Mouse (Mus musculus): Measurements from ENCODE around the gene Bean1. TPM values are rescaled to one million over a fixed set of nuclear protein-coding genes. Genes with fewer than 3 reads are reported as not detected.
A peak's percentile ranks its signal among the peaks of the same experiment; 100 is the strongest.

Gene Bean1
- polyA plus RNA-seq, 1 experiment from 2014 or later = not detected

DNA sequence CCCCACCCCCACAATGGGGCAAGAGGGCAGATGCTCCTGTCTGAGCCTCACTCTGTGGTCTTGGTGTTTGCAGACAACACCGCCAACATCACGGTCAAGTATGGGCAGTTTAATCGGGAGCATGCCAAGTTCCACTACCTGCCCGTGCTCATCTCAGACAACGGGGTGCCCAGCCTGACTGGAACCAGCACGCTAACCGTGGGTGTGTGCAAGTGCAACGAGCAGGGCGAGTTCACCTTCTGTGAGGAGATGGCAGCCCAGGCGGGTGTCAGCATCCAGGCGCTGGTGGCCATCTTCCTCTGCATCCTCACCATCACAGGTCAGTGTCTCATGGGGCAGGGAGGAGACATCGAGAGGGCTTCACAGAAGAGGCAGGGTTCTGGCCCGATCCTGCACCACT is 29.6 kb upstream of the Bean1 start:
- no peak for ATAC-seq
- in situ Hi-C loops (cut with MboI; ENCODE audit: low pct_unique_long_range_greater_than_20kb) = loop anchor here (10.0 to 25.0 kb wide), 2 partner anchors 204 to 422 kb away; no protein-coding TSS in a partner anchor
- POLR2A ChIA-PET = no interaction called here
- DNase-seq (ENCODE audit: low read depth, low spot score) = no peak
- H3K27me3 ChIP-seq = no peaks in the 10 kb centered on the region
- TF ChIP-seq CTCF (IDR thresholded peaks at IDR 0.05) = no peak
- CTCF ChIA-PET = no interaction called here

DNA sequence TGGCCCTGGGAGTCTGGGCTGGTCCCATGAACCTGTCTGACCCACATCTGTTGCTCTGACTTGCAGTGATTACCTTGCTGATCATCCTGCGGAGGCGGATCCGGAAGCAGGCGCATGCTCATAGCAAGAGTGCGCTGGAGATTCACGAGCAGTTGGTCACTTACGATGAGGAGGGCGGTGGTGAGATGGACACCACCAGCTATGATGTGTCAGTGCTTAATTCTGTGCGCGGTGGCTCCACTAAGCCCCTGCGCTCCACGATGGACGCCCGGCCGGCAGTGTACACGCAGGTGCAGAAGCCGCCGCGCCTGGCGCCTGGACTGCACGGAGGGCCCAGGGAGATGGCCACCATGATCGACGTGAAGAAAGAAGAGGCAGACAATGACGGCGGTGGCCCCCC is 27.8 kb upstream of the Bean1 start:
- DNase-seq (ENCODE audit: low read depth, low spot score) (no peak), ATAC-seq (no peak)
- in situ Hi-C loops (cut with MboI; ENCODE audit: low pct_unique_long_range_greater_than_20kb) = loop anchor here (10.0 to 25.0 kb wide), 2 partner anchors 202 to 420 kb away; no protein-coding TSS in a partner anchor
- POLR2A ChIA-PET = no interaction called here
- CTCF ChIA-PET = no interaction called here
- no peak for TF ChIP-seq CTCF (IDR thresholded peaks at IDR 0.05)
- H3K27me3 ChIP-seq = no peaks in the 10 kb centered on the region

DNA sequence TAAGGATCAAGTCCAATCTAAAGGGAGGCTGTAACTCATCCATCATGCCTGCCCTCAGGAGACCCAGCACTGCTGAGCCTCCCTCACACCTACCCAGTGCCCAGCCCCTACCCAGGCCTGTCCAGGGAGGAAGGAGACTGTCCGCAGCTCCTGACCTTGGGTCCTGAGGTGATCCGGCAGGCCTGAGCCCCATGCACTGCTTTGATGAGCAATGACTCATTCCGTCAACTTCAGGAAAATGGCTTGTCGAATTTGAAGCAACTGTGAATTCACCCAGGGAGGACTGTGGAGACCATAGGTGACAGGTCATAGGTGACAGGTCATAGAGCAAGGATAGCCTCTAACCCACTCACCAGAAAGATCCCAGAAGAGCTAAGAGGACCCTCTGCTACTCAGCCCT is 26.9 kb upstream of the Bean1 start:
- ATAC-seq (no peak), DNase-seq (ENCODE audit: low read depth, low spot score) (no peak)
- in situ Hi-C loops (cut with MboI; ENCODE audit: low pct_unique_long_range_greater_than_20kb) = loop anchor here (10.0 to 25.0 kb wide), 2 partner anchors 201 to 419 kb away; no protein-coding TSS in a partner anchor
- ChIA-PET CTCF (no interaction called here), POLR2A (no interaction called here)
- no peak for TF ChIP-seq CTCF (IDR thresholded peaks at IDR 0.05)
- no peaks in the 10 kb centered on the region for H3K27me3 ChIP-seq

DNA sequence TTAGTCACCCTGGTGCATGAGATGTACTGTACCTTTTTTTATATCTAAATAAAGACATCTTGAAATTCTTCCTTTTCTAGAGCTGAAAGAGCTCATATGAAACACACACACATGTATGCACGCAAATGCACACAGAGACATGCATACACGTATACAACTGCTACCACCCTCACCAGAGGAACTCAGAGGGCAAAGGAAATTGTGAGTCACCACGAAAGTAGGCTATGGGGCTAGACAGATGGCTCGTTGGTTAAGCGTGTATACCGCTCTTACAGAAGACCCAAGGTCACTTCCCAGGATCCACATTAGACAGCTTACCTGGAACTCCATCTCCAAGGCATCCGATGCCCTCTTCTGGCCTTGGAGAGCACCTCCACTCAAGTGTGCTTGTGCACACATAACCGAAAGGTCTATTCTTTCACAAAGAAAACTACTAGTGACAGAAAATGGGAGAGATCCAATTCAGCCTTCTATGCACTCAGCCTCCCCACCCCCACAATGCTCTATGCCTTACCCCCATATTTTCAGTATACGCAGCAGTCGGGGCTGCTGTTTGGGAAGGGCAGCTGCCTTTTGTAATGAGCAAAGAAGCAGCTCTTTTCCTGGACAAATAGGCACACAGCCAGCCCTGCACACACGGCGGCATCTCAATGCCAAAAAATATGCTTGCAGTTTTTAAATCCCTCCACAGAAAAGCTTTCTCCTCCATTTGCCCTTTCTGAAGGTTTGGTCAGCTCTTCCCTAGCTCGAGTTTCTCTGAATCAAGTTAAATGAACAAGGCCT is 25.6 kb upstream of the Bean1 start:
- TF ChIP-seq CTCF (IDR thresholded peaks at IDR 0.05) = no peak
- DNase-seq (ENCODE audit: low read depth, low spot score) = no peak
- CTCF ChIA-PET = interaction anchor here (1.7 kb wide), 1 partner anchor 77 kb away, joined by 4 read pairs; no protein-coding TSS in a partner anchor
- in situ Hi-C loops (cut with MboI; ENCODE audit: low pct_unique_long_range_greater_than_20kb) = loop anchor here (5.0 to 25.0 kb wide), 3 partner anchors 78 to 418 kb away; no protein-coding TSS in a partner anchor
- peaks cover 4% of the 10 kb centered on the region for H3K27me3 ChIP-seq
- ATAC-seq = no peak
- POLR2A ChIA-PET = no interaction called here

DNA sequence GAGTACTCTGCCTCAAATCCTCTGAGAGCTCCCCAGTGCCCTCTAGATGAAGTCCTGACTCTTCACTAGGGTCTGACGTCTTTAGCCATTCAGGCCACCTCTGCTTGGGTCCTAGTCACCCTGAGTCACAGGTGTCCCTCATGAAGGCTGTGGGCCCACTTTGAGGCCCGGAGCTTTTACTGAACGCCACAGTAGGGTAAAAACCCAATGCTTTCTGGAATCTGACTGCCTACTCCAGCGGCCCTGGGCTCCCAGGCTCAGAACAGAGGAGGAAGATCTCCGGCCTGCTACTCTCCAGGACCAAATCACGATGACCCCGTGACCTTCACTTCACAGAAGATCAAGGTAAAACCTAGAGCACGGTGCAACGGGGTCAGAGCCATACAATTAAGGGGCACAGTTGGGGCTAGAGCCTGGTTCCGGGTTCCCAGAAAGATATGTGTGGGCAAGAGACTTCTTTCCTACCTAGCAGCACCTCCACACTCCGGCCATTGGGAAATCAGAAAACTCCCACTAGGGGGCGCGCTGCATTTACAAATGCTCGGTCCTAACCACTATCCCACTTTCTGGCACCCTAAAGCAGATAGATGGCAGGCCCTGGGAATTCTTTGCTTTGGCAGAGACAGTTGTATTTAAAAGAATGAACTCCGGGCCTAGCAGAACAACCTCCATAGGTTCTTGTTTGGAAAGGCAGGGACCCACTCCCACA is 24.1 kb upstream of the Bean1 start:
- peak; percentile 89 for TF ChIP-seq CTCF (IDR thresholded peaks at IDR 0.05)
- peaks cover 10% of the 10 kb centered on the region for H3K27me3 ChIP-seq
- in situ Hi-C loops (cut with MboI; ENCODE audit: low pct_unique_long_range_greater_than_20kb) = loop anchor here (5.0 to 25.0 kb wide), 3 partner anchors 76 to 416 kb away; no protein-coding TSS in a partner anchor
- peak; percentile 91 for ATAC-seq
- ChIA-PET CTCF (interaction anchor here (1.2 to 1.7 kb wide), 4 partner anchors 11 to 76 kb away, joined by 3 to 7 read pairs (median 4); no protein-coding TSS in a partner anchor), POLR2A (no interaction called here)
- peak; percentile 6 for DNase-seq (ENCODE audit: low read depth, low spot score)

DNA sequence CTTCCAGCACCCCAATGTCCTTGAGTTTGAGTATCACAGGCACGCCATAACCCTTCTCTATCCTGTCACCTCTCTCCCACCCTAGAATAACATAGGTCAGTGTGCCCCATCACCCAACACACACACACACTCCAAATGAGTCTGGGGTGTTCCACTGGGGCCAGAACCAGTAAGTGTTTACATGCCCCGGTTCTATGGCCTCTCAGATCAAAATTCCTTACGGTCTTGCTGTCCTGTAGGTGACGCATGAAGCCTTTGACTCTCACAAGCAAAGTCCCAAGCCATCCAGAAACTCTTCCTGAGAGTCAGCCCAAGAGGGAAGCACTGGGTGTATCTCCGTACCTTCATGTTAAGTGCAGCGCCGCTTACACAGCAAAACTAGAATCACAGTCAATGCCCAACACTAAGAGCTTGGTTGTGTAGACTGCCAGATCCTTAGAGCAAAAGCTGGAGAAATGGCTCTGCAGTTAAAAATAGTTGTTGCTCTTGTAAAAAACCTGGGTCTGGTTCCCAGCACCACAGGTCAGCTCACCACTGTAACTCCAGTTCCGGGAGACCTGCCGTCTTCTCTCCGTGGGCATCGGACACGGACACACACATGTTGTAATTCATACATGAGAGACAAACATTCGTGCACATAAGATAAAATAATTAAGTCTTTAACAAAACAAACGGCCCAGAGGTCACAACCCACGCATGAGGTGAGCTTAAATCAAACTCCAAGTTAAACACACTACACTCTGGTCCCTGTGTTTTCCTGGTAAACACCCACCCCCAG is 23.3 kb upstream of the Bean1 start:
- DNase-seq (ENCODE audit: low read depth, low spot score) = no peak
- no peak for TF ChIP-seq CTCF (IDR thresholded peaks at IDR 0.05)
- peak; percentile 15 for ATAC-seq
- CTCF ChIA-PET = interaction anchor here (0.9 to 1.7 kb wide), 5 partner anchors 10 to 99 kb away, joined by 3 to 7 read pairs (median 4); no protein-coding TSS in a partner anchor
- in situ Hi-C loops (cut with MboI; ENCODE audit: low pct_unique_long_range_greater_than_20kb) = loop anchor here (5.0 to 25.0 kb wide), 3 partner anchors 75 to 415 kb away; no protein-coding TSS in a partner anchor
- peaks cover 13% of the 10 kb centered on the region for H3K27me3 ChIP-seq
- POLR2A ChIA-PET = no interaction called here

DNA sequence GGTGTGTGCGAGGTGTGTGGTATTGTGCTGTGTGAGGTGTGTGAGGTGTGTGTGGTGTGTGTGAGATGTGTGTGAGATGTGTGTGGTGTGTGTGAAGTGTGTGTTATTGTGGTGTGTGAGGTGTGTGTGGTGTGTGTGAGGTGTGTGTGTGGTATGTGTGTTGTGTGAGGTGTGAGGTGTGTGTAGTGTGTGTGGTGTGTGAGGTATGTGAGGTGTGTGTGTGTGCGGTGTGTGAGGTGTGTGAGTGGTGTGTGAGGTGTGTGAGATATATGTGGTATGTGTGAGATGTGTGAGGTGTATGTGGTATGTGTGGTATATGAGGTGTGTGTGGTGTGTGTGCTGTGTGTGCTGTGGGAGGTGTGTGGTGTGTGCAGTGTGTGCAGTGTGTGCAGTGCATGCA is 22.3 kb upstream of the Bean1 start:
- ATAC-seq (no peak), DNase-seq (ENCODE audit: low read depth, low spot score) (no peak)
- TF ChIP-seq CTCF (IDR thresholded peaks at IDR 0.05) = no peak
- CTCF ChIA-PET = interaction anchor here (1.5 kb wide), 1 partner anchor 9 kb away, joined by 7 read pairs; no protein-coding TSS in a partner anchor
- POLR2A ChIA-PET = no interaction called here
- peaks cover 13% of the 10 kb centered on the region for H3K27me3 ChIP-seq
- in situ Hi-C loops (cut with MboI; ENCODE audit: low pct_unique_long_range_greater_than_20kb) = loop anchor here (5.0 to 25.0 kb wide), 3 partner anchors 74 to 414 kb away; no protein-coding TSS in a partner anchor

DNA sequence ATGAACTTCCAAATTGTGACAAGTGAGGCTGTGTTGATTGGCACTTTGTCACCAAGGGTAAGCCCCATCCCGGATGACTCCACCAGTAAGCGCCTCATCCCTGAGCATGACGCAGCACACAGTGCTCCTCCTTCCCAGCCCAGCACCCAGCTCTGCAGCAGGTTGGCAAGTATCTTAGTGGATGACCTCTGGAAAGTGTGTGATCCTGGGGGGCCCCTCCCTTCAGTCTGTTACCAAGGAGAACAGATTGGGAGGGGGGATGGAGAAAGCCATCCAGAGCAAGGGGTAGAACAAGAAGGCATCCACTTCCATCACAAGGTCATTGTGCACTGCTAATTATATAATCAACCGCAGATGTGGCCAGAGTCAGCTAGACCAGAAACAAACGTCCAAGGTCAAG is 9.5 kb upstream of the Bean1 start:
- TF ChIP-seq CTCF (IDR thresholded peaks at IDR 0.05) = no peak
- no peak for ATAC-seq
- DNase-seq (ENCODE audit: low read depth, low spot score) = no peak
- CTCF ChIA-PET = interaction anchor here (1.4 kb wide), 1 partner anchor 11 kb away, joined by 4 read pairs; no protein-coding TSS in a partner anchor
- H3K27me3 ChIP-seq = peaks cover 9% of the 10 kb centered on the region
- POLR2A ChIA-PET = no interaction called here
- in situ Hi-C loops (cut with MboI; ENCODE audit: low pct_unique_long_range_greater_than_20kb) = no loop called here

DNA sequence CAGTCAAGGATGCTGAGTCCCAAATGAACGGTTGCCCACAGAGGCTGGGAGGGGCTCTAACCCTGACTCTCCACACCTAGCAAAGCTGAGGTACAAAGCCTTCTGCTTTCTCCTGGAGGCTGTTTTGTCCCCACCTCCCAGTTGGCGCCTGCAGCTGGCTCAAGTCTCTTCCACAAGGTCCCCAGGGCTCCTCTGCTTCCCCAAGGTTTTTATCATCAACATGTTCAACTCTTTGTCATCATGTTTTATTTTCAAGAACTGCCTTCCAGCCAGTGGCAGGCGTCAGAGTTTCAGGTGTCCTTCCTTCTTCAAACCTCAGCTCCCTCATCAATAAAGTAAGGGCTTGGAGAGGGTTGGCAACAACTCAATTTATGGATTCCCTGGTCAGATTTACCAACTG is 781 bp upstream of the Bean1 start:
- DNase-seq (ENCODE audit: low read depth, low spot score) (no peak), ATAC-seq (no peak)
- no peak for TF ChIP-seq CTCF (IDR thresholded peaks at IDR 0.05)
- ChIA-PET POLR2A (interaction anchor here (0.6 kb wide), 1 partner anchor 316 kb away, joined by 3 read pairs; no protein-coding TSS in a partner anchor), CTCF (no interaction called here)
- H3K27me3 ChIP-seq = peaks cover 26% of the 10 kb centered on the region
- in situ Hi-C loops (cut with MboI; ENCODE audit: low pct_unique_long_range_greater_than_20kb) = no loop called here

DNA sequence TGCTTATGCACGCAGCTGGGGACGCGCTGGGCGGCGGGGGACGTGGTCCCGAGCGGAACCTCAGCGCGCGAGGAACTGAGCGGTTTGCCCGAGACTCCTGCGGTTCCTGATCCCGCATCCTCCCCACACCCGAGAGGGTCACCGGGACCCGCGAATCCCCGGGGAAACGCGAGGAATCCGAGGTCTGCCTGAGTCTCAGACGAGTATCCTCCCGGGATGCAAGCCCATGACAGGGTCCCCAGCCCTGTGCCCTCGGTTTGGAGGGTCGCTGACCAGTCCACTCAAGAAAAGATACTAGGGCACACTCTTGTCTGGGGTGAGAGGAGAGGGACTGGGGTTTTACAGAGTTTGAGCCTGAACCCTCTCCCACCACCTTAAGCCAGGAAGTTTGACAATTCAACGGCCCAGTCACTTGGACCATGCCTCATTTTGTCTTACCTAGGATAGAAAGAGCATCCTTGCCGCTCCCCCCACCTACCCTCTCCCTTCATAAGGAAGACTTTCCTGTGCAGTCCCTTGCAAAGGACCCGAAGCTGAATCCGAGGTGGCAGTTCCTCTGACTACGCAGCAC is 893 bp downstream of the Bean1 start:
- ATAC-seq (no peak), DNase-seq (ENCODE audit: low read depth, low spot score) (no peak)
- in situ Hi-C loops (cut with MboI; ENCODE audit: low pct_unique_long_range_greater_than_20kb) = no loop called here
- ChIA-PET CTCF (interaction anchor here (0.8 kb wide), 1 partner anchor 9 kb away, joined by 3 read pairs; no protein-coding TSS in a partner anchor), POLR2A (no interaction called here)
- H3K27me3 ChIP-seq = peaks cover 20% of the 10 kb centered on the region
- TF ChIP-seq CTCF (IDR thresholded peaks at IDR 0.05) = no peak

All from Patski (cell line).